Mouse (Mus musculus) cerebellum, adult 11-12 months (tissue): ENCODE measurements around the gene Pgbd1.
"Not testable (repeated sequence)": the region's sequence is repeated elsewhere in the genome, so short reads cannot be mapped to it uniquely, and the experiment has no call there.

Experiments used
- DNase-seq: peaks from one replicate; pipeline ENCODE4 v3.0.0; 2022

Pgbd1 gene

GRCm38 (mm10) chr13:21440503-21441206 lies at the start of gene Pgbd1:
Gene Pgbd1, minus strand, starts transcription at chr13:21441058.
- DNase-seq, result peak; percentile 87

- DNase-seq, result no peak
Observed at GRCm38 (mm10) chr13:21486881-21487280, 46.0 kb upstream of the Pgbd1 start.

- DNase-seq, result peak; percentile 72
Observed at GRCm38 (mm10) chr13:21478759-21479670, 38.2 kb upstream of the Pgbd1 start, which contains the start of the genes Zkscan4 and Gm10065. Gene Zkscan4, plus strand, starts transcription at chr13:21478907. Gene Gm10065, minus strand, starts transcription at chr13:21479441.

GRCm38 (mm10) chr13:21472427-21472826 lies 31.6 kb upstream of the Pgbd1 start:
- no peak for DNase-seq

GRCm38 (mm10) chr13:21469097-21469496 lies 28.2 kb upstream of the Pgbd1 start:
- no peak for DNase-seq

- peak; percentile 89 for DNase-seq
Observed at GRCm38 (mm10) chr13:21468061-21469019, 27.5 kb upstream of the Pgbd1 start, which contains the start of gene Nkapl. Gene Nkapl, minus strand, starts transcription at chr13:21468509.

- no peak for DNase-seq
Observed at GRCm38 (mm10) chr13:21467336-21467735, 26.5 kb upstream of the Pgbd1 start.

- DNase-seq, result not testable (repeated sequence)
Observed at GRCm38 (mm10) chr13:21462516-21462915, 21.7 kb upstream of the Pgbd1 start.

- no peak for DNase-seq
Observed at GRCm38 (mm10) chr13:21456347-21456746, 15.5 kb upstream of the Pgbd1 start.

GRCm38 (mm10) chr13:21454133-21454532 lies 13.3 kb upstream of the Pgbd1 start:
- no peak for DNase-seq

- peak; percentile 78 for DNase-seq
Observed at GRCm38 (mm10) chr13:21453449-21453848, 12.6 kb upstream of the Pgbd1 start, which contains the start of gene Zscan26. Gene Zscan26, minus strand, starts transcription at chr13:21453730.

- DNase-seq, result no peak
Observed at GRCm38 (mm10) chr13:21453042-21453441, 12.2 kb upstream of the Pgbd1 start.

- DNase-seq, result no peak
Observed at GRCm38 (mm10) chr13:21447856-21448614, 7.2 kb upstream of the Pgbd1 start.

- DNase-seq, result no peak
Observed at GRCm38 (mm10) chr13:21446796-21447195, 5.9 kb upstream of the Pgbd1 start.

- no peak for DNase-seq
Observed at GRCm38 (mm10) chr13:21441207-21441572, 332 bp upstream of the Pgbd1 start.

GRCm38 (mm10) chr13:21435476-21435875 lies 5.4 kb downstream of the Pgbd1 start:
- DNase-seq, result no peak

GRCm38 (mm10) chr13:21427631-21428030 lies 13.2 kb downstream of the Pgbd1 start:
- DNase-seq, result no peak

- no peak for DNase-seq
Observed at GRCm38 (mm10) chr13:21423301-21423700, 17.6 kb downstream of the Pgbd1 start.

- DNase-seq, result no peak
Observed at GRCm38 (mm10) chr13:21418865-21419264, 22.0 kb downstream of the Pgbd1 start.

- DNase-seq, result no peak
Observed at GRCm38 (mm10) chr13:21417298-21418010, 23.4 kb downstream of the Pgbd1 start.

GRCm38 (mm10) chr13:21415750-21416149 lies 25.1 kb downstream of the Pgbd1 start:
- DNase-seq, result no peak
